Mouse (Mus musculus): Measurements from ENCODE around the gene Acvr1b.

DNA sequence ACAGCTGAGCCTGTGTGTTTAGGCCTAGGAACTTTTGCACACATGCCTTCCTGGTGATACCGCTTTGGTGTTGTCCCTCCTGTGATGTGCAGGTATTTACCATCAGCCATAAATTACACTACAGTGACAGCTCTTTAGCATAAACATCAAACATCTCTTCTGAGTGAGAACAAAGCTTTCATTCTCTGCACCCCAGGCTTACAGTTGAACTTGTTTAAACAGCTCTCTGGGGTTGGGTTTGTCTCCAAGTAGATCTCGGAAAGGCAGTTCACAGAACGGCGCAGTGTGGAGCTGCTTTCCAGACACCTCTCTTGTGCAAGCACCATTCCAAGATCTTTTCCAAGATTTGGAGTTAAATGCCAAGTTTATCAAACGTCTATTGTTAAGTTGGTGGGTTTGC lies 8.8 kb downstream of the Acvr1b start:
- TF ChIP-seq CTCF (conservative IDR thresholded peaks at IDR 0.05 in 1 of 2, IDR thresholded peaks at IDR 0.05 in 1 of 2; ENCODE audit: low read depth in 2 of 2, low read length in 2 of 2) (no peak), USF1 (IDR thresholded peaks at IDR 0.05; ENCODE audit: low read depth, low read length) (no peak), ZNF384 (IDR thresholded peaks at IDR 0.05; ENCODE audit: low read depth, low read length) (no peak), MEF2A (IDR thresholded peaks at IDR 0.05; ENCODE audit: borderline replicate concordance, low read depth, low read length) (no peak), POLR2A (IDR thresholded peaks at IDR 0.05; ENCODE audit: low read depth, low read length) (no peak)
